Mouse (Mus musculus) cerebellum, postnatal 36 days (tissue): Measurements from ENCODE around the gene Snf8.

Experiments
- DNase-seq, 2 experiments: peaks; one replicate each; pipeline ENCODE4 v3.0.0; 2021 to 2022; ENCODE audit warnings: mixed read lengths in 2 of 2

Gene Snf8

DNA sequence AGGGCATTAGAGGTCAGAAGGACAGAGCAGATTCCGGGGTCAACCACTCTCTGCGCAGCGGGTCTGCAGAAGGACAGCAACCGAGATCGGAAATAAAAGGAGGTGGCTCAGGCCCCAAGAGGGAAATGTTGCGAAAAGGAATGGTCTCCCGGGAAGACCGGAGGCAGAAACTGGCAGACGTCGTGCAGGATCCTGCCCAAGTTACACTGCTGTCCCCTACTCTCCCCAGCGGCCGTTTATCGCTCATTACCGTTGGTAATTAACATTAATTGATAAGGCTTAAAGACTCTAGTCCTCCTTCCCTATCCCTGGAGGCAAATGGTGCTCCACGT is 40.5 kb downstream of the Snf8 start:
- DNase-seq = peak in 1 of 2 experiments; percentile 34

DNA sequence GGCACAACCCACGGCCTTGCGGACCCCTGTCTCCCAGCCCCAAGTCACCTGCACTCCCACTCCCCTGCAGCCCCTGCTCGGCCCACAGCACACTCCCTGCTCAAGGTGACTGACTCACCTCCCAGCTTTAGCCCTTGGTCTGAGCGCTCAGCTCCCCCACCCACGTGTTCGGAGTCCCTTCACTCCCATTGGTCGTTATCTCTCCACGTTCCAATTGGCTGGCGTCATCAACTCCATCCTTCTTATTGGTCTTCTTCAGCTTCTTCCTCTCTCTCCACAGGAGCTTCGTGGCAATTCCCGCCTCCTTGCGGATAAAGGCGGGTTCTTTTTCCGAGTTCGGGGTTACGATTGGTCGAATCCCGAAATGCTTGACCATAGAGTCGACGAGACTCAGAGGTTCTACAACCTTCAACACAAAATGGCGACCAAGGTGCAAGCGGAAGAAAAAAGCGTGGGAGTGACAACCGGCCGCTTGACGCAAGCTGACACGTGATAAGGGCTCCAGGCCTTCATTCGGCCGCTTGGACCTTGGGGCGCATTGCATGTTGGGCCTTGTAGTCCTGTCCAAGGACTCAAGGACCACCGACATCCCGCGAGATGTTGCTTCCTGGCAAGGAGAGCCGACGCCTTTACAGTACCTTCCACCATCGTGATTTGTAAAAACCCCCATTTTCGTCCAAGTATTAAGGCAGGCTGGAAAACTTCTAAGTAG is 41.0 kb downstream of the Snf8 start, which contains the start of gene Atp5g1:
Atp5g1 (minus strand) TSS at position 162 of the 712 bp plus-strand sequence.
- DNase-seq = peak; percentile 97 to 99

- peak in 1 of 2 experiments; percentile 6 for DNase-seq
These were observed 41.8 kb downstream of the Snf8 start for GRCm38 (mm10) chr11:96076221-96077105.

DNA sequence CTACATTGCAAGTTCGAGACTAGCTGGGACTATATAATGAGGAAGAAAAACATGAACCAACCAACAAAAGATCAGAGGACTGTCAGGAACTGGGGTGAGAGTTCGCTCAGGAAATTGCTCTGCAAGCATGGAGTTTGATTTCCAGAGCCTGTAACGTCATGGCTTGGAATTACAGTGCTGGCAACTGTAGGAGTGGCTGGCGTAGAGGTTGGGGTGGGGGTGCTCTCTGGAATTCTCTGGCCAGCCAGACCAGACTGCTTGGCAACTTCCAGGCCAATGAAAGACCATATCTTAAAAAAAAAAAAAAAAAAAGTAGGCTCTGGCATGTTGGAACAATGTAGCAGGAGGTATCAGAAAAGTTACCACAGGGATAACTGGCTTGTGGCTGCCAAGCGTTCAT is 46.1 kb downstream of the Snf8 start:
- no peak for DNase-seq

DNA sequence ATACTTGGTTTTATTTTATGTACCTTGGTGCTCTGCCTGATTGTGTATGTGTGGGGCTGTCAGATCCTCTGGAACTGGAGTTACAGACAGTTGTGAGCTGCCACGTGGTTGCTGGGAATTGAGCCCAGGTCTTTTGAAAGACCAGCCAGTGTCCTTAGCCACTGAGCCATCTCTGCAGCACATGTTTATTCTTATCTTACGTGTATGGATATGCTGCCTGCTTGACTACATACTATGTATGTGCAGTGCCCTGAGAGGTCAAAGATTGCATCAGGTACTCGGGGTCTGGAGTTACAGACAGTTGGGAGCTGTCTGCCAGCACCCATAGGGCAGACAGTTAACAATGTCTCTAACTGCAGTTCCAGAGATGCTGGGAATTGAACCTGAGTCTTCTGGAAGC is 48.0 kb downstream of the Snf8 start:
- no peak for DNase-seq

- no peak for DNase-seq
These were observed 53.3 kb downstream of the Snf8 start for GRCm38 (mm10) chr11:96087981-96088380.

DNA sequence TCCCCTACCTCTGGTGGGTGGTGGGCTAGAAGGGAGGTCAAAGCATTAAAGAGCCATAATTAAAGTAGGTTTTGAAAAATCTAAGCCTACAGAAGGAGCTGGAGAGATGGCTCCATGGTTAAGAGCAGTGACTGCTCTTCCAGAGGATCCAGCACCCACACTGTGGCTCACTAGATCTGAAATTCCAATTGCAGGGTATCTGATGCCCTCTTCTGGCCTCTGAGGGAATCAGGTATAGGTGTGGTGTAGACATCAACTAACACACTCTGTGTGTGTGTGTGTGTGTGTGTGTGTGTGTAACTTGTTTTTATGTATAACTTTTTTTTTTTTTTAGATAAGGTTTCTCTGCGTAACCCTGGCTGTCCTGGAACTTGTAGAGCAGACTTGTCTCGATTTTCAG is 56.4 kb downstream of the Snf8 start:
- DNase-seq = no peak

DNA sequence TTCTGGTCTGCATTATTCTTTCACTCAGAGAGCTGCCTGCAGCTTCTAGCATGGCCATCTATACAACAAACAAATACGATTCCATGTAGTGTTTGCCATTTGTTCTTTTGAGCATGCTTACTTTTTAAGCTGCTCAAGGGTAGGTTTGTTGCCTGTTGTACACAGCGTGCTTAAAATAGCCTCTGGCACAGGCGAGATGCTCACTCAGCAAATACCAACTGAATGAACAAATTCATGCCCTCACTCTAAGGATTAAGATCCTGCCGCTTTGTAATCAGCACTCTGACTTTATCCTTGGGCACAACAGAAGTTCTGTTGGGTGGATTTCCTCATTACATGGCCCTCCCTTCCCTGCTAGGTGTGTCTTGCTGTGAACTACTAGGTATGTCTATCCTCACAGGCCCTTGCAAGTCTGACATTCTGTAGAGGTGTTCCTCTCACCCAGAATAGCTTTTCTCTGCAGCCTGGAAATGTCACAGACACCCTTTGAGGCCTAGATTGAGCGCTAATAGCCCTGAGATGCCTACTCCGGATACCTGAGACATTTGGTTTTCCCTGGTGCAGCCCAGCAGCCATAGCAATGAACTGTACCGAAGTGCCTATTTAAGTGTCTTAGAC is 58.1 kb downstream of the Snf8 start:
- no peak for DNase-seq

- DNase-seq = peak; percentile 31 to 44
These were observed 58.7 kb downstream of the Snf8 start for GRCm38 (mm10) chr11:96093361-96093760.
